Mouse (Mus musculus) MEL (cell line): ENCODE results near the gene Sult2a3.
"Not testable (repeated sequence)": the region's sequence is repeated elsewhere in the genome, so short reads cannot be mapped to it uniquely, and the experiment has no call there.

Experiments
- CHD1 ChIP-seq: IDR thresholded peaks from 2 replicates; pipeline ENCODE4 v1.6.1; 2012; ENCODE audit warnings: low read depth, mild to moderate bottlenecking, inconsistent platforms, low read length, improper control_type of control experiment
- CTCF ChIP-seq, 3 experiments: IDR thresholded peaks in 2 of 3; conservative IDR thresholded peaks in 1 of 3; 2 replicates each; pipeline ENCODE4 v1.5.1; 2011 to 2012; ENCODE audit warnings: low read length in 3 of 3, low read depth in 2 of 3, mild to moderate bottlenecking in 2 of 3, improper control_type of control experiment in 1 of 3, inconsistent platforms in 1 of 3, mixed read lengths in 1 of 3, moderate library complexity in 1 of 3; ENCODE audit not compliant: control insufficient read depth in 1 of 3, insufficient read depth in 1 of 3, poor library complexity in 1 of 3, severe bottlenecking in 1 of 3
- E2F4 ChIP-seq: IDR thresholded peaks from 2 replicates; pipeline ENCODE4 v1.6.1; 2011; ENCODE audit warnings: low read depth, low read length, improper control_type of control experiment, borderline replicate concordance
- NELFE ChIP-seq: IDR thresholded peaks from 2 replicates; pipeline ENCODE4 v1.6.1; 2011; ENCODE audit warnings: low read depth, low read length, improper control_type of control experiment
- POLR2A ChIP-seq, 2 experiments: IDR thresholded peaks; 2 replicates each; pipeline ENCODE4 v1.6.1; 2011 to 2012; ENCODE audit warnings: low read length in 2 of 2, mild to moderate bottlenecking in 2 of 2, control low read depth in 1 of 2, improper control_type of control experiment in 1 of 2, low read depth in 1 of 2, moderate library complexity in 1 of 2; ENCODE audit not compliant: control insufficient read depth in 1 of 2, insufficient read depth in 1 of 2, poor library complexity in 1 of 2
- POLR2AphosphoS2 ChIP-seq: IDR thresholded peaks from 2 replicates; pipeline ENCODE4 v1.6.1; 2011; ENCODE audit warnings: low read length, improper control_type of control experiment
- RCOR1 ChIP-seq: IDR thresholded peaks from 2 replicates; pipeline ENCODE4 v1.6.1; 2012; ENCODE audit warnings: low read depth, mild to moderate bottlenecking, inconsistent platforms, low read length, improper control_type of control experiment
- SIN3A ChIP-seq: IDR thresholded peaks from 2 replicates; pipeline ENCODE4 v1.6.1; 2012; ENCODE audit warnings: low read length, improper control_type of control experiment, inconsistent platforms
- SMC3 ChIP-seq: IDR thresholded peaks from 2 replicates; pipeline ENCODE4 v1.6.1; 2011; ENCODE audit warnings: low read depth, low read length, improper control_type of control experiment
- TAL1 ChIP-seq: IDR thresholded peaks from 2 replicates; pipeline ENCODE4 v1.6.1; 2012; ENCODE audit warnings: mild to moderate bottlenecking, inconsistent platforms, low read length, moderate library complexity, mixed read lengths
- USF1 ChIP-seq: IDR thresholded peaks from 2 replicates; pipeline ENCODE4 v1.6.1; 2014; ENCODE audit warnings: low read depth, mild to moderate bottlenecking, inconsistent platforms, low read length, improper control_type of control experiment, moderate library complexity
- ZNF384 ChIP-seq: IDR thresholded peaks from 2 replicates; pipeline ENCODE4 v1.6.1; 2012; ENCODE audit warnings: low read depth, mild to moderate bottlenecking, inconsistent platforms, low read length, improper control_type of control experiment

DNA sequence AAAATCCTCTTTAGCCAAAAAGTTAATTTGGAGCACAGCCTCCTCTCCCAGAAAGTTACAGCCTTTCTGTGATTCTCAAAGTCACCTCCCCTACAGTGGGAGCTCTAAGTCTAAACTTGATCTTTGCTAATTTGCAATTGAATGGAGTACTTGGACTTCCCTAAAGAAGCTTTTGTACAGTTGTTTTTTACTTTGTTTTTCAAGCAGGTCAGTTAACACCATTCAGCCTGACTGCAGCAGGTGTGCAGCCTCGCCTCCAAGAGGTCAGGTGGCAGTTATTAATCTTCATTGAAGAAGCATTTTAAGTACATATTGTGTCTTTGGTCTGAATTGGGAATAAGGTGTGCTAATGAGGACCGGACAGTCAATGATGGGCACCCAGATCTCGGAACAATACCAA is 3.0 kb downstream of the Sult2a3 start:
- TF ChIP-seq POLR2A (IDR thresholded peaks at IDR 0.05; ENCODE audit: control insufficient read depth in 1 of 2, insufficient read depth in 1 of 2, low read depth in 1 of 2, low read length in 2 of 2, poor library complexity in 1 of 2); POLR2AphosphoS2; RCOR1; SIN3A; CHD1; USF1; E2F4; ZNF384; TAL1; SMC3; CTCF (IDR thresholded peaks at IDR 0.05 in 2 of 3, conservative IDR thresholded peaks at IDR 0.05 in 1 of 3; ENCODE audit: control insufficient read depth in 1 of 3, insufficient read depth in 1 of 3, low read depth in 2 of 3, low read length in 3 of 3, poor library complexity in 1 of 3, severe bottlenecking in 1 of 3); NELFE: not testable (repeated sequence)
